Mouse (Mus musculus): ENCODE data around the gene Piwil4. TPM values are rescaled to one million over a fixed set of nuclear protein-coding genes. Genes with fewer than 3 reads are reported as not detected.

Gene Piwil4
- 0.06 TPM in 1 of 2 replicates, not detected in the other for polyA plus RNA-seq (2012; rRNA removed)

DNA sequence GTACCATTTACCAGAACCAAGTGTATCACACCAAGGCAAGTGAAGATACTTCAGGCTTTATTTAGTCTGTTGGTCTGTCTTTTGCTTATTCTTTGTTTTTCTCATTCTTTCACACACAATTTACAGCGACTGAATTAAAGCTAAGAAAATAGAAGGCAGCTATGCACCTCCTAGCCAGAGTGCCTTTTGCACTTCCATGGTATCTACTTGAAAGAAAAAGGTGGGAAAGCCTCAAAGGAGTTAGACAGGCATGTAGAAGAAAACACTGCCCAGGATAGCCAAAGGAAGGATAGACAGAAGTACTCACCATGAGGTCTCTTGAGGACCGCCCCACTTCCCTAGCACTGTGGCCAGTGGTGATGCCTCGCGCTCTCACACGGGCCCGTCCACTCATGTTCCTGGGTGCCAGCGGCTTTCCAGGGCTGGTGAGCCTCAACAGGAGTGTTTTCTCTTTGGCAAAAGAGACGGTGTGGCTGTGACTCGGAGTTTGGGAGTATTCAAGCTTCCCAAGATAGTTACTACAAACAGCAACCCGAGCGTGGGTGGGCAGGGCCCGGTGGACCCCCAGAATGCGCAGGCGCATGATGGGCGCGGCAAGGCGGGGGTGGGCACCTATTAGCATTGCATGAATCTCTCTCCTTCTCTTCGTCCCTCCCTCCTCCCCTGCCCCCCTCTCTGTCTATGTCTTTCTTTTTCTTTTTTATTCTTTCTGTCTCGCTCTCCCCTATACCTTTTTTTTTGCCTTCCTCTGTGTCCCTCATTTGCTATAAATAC, at the start of gene Piwil4:
Gene Piwil4 (minus strand): TSS at position 583 of the 774 bp plus-strand sequence.
- TF ChIP-seq CTCF (IDR thresholded peaks at IDR 0.05; ENCODE audit: extremely low read depth, insufficient read depth, low read length) (no peak), POLR2A (IDR thresholded peaks at IDR 0.05; ENCODE audit: extremely low read depth, insufficient read depth, low read length) (no peak)
- Histone ChIP-seq H3K27ac (ENCODE audit: insufficient read depth, low read length) (no peak within 1 kb of the TSS), H3K4me3 (ENCODE audit: insufficient read depth, low read length) (no peak within 1 kb of the TSS), H3K4me1 (ENCODE audit: control insufficient read depth, insufficient read depth, low read length) (no peaks in the 10 kb centered on the region)

DNA sequence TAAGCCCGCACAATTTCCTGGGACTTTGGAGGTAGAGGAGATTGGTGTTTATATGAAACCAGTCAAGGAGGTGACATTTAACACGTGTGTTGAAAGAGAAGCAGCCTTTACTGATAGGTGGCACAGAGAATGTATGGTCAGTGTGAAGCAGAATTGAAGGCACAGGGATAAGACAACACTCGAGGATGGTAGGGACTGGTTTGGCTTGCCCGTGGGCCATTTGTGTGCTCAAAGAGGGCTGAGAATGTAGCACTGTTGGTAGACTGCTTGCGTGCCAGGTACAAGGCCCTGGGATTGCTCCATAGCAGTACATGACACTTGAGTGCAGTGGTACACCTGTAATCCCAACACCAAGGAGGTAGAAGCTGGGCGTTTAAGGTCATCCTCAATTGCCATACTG, 46.8 kb upstream of the Piwil4 start:
- Histone ChIP-seq H3K4me3 (ENCODE audit: insufficient read depth, low read length) (no peak overlapping the region), H3K27ac (ENCODE audit: insufficient read depth, low read length) (no peak overlapping the region), H3K4me1 (ENCODE audit: control insufficient read depth, insufficient read depth, low read length) (no peaks in the 10 kb centered on the region)
- TF ChIP-seq POLR2A (IDR thresholded peaks at IDR 0.05; ENCODE audit: extremely low read depth, insufficient read depth, low read length): no peak
- TF ChIP-seq CTCF (IDR thresholded peaks at IDR 0.05; ENCODE audit: extremely low read depth, insufficient read depth, low read length): no peak

DNA sequence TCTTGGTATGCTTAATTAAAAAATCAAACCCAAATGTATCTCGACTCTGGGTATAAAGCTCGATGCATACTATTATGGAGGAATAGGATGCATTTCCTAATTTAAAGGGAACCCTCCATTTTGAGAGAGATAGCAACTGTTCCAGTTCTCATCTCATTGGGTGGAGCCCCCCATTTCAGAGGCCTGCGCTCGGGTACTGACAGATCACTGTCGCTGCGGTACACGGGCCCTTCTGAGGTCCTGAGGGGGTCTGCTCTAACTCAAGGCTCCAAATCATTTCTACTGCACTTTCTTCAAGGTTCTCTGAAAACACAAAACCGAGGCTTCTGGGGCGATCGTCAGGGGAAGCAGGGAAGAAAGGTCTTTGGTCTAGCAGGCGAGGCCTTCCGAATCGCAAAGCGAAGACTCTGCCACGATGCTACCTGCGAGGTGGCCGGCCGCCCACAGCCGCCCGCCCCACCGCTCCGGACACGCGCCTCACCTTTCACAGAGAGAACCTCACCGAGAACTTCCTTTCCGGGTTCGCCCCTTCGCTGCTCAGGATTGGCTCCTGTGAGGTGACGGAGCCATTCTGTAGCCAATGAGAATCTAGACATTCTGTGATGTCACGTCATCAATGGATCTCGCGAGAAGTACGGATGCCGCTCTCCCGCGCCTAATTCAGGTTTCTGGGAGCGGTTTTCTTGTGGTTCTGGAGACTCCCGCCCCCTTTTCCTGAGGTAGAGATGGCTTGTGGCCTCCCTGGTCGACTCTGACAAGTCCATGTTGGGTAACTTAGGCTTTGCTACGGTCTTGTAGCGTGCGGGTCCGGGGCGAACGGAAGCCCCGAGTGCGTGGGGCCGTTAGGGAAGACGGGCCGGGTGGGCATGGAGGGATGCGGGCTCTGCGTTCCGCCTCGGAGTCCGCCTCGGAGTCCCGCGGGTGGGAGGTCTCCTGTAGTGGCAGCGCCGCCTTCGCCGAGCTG, 43.8 kb upstream of the Piwil4 start, which contains the start of the genes Mre11a and Ankrd49:
Gene Mre11a (plus strand): TSS at position 616 of the 964 bp plus-strand sequence.
Gene Ankrd49 (minus strand): TSS at position 818 of the 964 bp plus-strand sequence.
- Histone ChIP-seq H3K4me3 (ENCODE audit: insufficient read depth, low read length) (peak within 1 kb of the TSS; percentile 52), H3K27ac (ENCODE audit: insufficient read depth, low read length) (peak within 1 kb of the TSS; percentile 58), H3K4me1 (ENCODE audit: control insufficient read depth, insufficient read depth, low read length) (no peaks in the 10 kb centered on the region)
- peak; percentile 55; the same call in 1 of the 2 replicates for TF ChIP-seq POLR2A (IDR thresholded peaks at IDR 0.05; ENCODE audit: extremely low read depth, insufficient read depth, low read length)
- no peak for TF ChIP-seq CTCF (IDR thresholded peaks at IDR 0.05; ENCODE audit: extremely low read depth, insufficient read depth, low read length)

- Histone ChIP-seq H3K4me1 (ENCODE audit: control insufficient read depth, insufficient read depth, low read length) (no peaks in the 10 kb centered on the region), H3K4me3 (ENCODE audit: insufficient read depth, low read length) (no peak overlapping the region), H3K27ac (ENCODE audit: insufficient read depth, low read length) (no peak overlapping the region)
- TF ChIP-seq CTCF (IDR thresholded peaks at IDR 0.05; ENCODE audit: extremely low read depth, insufficient read depth, low read length) (no peak), POLR2A (IDR thresholded peaks at IDR 0.05; ENCODE audit: extremely low read depth, insufficient read depth, low read length) (no peak)
Measured at GRCm38 (mm10) chr9:14778341-14778740, 37.8 kb upstream of the Piwil4 start.

- peak; percentile 37; the same call in 1 of the 2 replicates for TF ChIP-seq CTCF (IDR thresholded peaks at IDR 0.05; ENCODE audit: extremely low read depth, insufficient read depth, low read length)
- no peak for TF ChIP-seq POLR2A (IDR thresholded peaks at IDR 0.05; ENCODE audit: extremely low read depth, insufficient read depth, low read length)
- no peaks in the 10 kb centered on the region; the same call in 1 of the 2 replicates for H3K4me1 ChIP-seq (ENCODE audit: control insufficient read depth, insufficient read depth, low read length)
- H3K4me3 ChIP-seq (ENCODE audit: insufficient read depth, low read length): no peak overlapping the region
- H3K27ac ChIP-seq (ENCODE audit: insufficient read depth, low read length): no peak overlapping the region
Measured at GRCm38 (mm10) chr9:14773813-14774212, 33.3 kb upstream of the Piwil4 start.

- H3K4me1 ChIP-seq (ENCODE audit: control insufficient read depth, insufficient read depth, low read length): no peaks in the 10 kb centered on the region; the same call in 1 of the 2 replicates
- TF ChIP-seq POLR2A (IDR thresholded peaks at IDR 0.05; ENCODE audit: extremely low read depth, insufficient read depth, low read length) (no peak), CTCF (IDR thresholded peaks at IDR 0.05; ENCODE audit: extremely low read depth, insufficient read depth, low read length) (no peak)
- no peak overlapping the region for H3K27ac ChIP-seq (ENCODE audit: insufficient read depth, low read length)
- H3K4me3 ChIP-seq (ENCODE audit: insufficient read depth, low read length): no peak overlapping the region
Measured at GRCm38 (mm10) chr9:14772074-14772473, 31.5 kb upstream of the Piwil4 start.

DNA sequence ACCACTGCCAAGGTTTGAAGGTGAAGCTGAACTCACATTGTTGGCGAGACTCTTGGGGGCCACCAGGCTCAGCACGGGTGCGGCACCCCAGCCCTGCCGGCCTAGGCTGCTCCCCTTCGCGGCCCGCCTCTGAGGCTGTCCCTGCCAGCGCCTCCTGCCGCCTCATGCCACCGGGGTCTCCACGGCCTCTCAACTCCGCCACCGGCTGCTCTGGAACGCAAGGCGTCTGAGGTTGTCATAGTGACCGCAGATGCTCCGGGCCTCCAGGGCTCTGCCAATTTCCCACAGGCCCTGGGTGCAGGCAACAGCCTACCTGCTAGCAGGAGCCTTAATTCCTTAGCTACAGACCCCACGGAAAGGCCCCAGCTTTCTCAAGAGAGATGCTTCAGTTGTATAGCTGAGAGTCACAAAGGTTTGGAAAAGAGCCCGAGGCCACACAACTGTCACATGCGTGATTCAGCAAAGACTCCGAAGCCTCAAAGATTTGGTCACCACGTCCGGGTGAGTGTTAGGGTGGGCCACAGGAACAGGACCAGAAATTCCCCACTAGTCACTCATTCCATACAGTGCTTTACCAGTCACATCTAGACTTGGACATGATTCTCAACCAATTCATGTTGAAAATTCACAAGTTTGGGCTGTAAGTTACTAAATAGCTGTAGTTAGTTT, 30.4 kb upstream of the Piwil4 start, which contains the start of gene 1700012B09Rik:
Gene 1700012B09Rik (minus strand): TSS at position 228 of the 669 bp plus-strand sequence.
- Histone ChIP-seq H3K4me3 (ENCODE audit: insufficient read depth, low read length) (no peak within 1 kb of the TSS), H3K27ac (ENCODE audit: insufficient read depth, low read length) (no peak within 1 kb of the TSS), H3K4me1 (ENCODE audit: control insufficient read depth, insufficient read depth, low read length) (no peaks in the 10 kb centered on the region; the same call in 1 of the 2 replicates)
- TF ChIP-seq CTCF (IDR thresholded peaks at IDR 0.05; ENCODE audit: extremely low read depth, insufficient read depth, low read length) (no peak), POLR2A (IDR thresholded peaks at IDR 0.05; ENCODE audit: extremely low read depth, insufficient read depth, low read length) (no peak)

- TF ChIP-seq POLR2A (IDR thresholded peaks at IDR 0.05; ENCODE audit: extremely low read depth, insufficient read depth, low read length) (no peak), CTCF (IDR thresholded peaks at IDR 0.05; ENCODE audit: extremely low read depth, insufficient read depth, low read length) (no peak)
- Histone ChIP-seq H3K4me3 (ENCODE audit: insufficient read depth, low read length) (no peak overlapping the region), H3K27ac (ENCODE audit: insufficient read depth, low read length) (no peak overlapping the region), H3K4me1 (ENCODE audit: control insufficient read depth, insufficient read depth, low read length) (no peaks in the 10 kb centered on the region; the same call in 1 of the 2 replicates)
Measured at GRCm38 (mm10) chr9:14769811-14770210, 29.3 kb upstream of the Piwil4 start.

Data from cortical plate, adult 2 months (tissue).